16 mouse cellular contexts compared by ENCODE assay signal in genomic region chr10:62174533-62175313, GRCm38 (mm10). TPM values are rescaled to one million over a fixed set of nuclear protein-coding genes. Genes with fewer than 3 reads are reported as not detected.
DNase-seq lines count a peak whose midpoint lies in the region; ATAC-seq and TF ChIP-seq lines count a peak whose summit lies in the region.
"Had no signal": no experiment of that assay in that cellular context is flagged by ENCODE, and none has a peak within 500 bp of the region (broad histone marks: within the 10 kb centered on the region; RNA-seq: fewer than 3 reads in every experiment).

No protein-coding gene starts in this region.

- no peak overlapping the region for H3K27ac ChIP-seq in forebrain, embryonic 14.5 days (ENCODE audit: low read depth, low read length)
- H3K27ac ChIP-seq in forebrain, embryonic 15.5 days (replicated peaks): no peak overlapping the region
- H3K27ac ChIP-seq in hindbrain, embryonic 14.5 days: no peak overlapping the region
- H3K27ac ChIP-seq in midbrain, embryonic 16.5 days (ENCODE audit: low read length): no peak overlapping the region
- no peak overlapping the region for H3K27ac ChIP-seq in liver, postnatal 0 days (ENCODE audit: low read depth)
- H3K27ac ChIP-seq in liver, embryonic 11.5 days (ENCODE audit: low read depth, low read length): no peak overlapping the region
- H3K27ac ChIP-seq: limb, embryonic 15.5 days had no signal

- H3K4me1 ChIP-seq in forebrain, embryonic 14.5 days (ENCODE audit: control insufficient read depth, insufficient read depth, low read length): peaks cover 7% of the 10 kb centered on the region; the same call in 1 of the 2 replicates
- H3K4me1 ChIP-seq in forebrain, embryonic 15.5 days: no peaks in the 10 kb centered on the region; the same call in 1 of the 2 replicates
- peaks cover 7% of the 10 kb centered on the region; the same call in 1 of the 2 replicates for H3K4me1 ChIP-seq in hindbrain, embryonic 14.5 days (replicated peaks; ENCODE audit: control insufficient read depth, insufficient read depth, low read length)
- peaks cover 11% of the 10 kb centered on the region for H3K4me1 ChIP-seq in midbrain, embryonic 16.5 days (ENCODE audit: control insufficient read depth, insufficient read depth, low read length)
- no peaks in the 10 kb centered on the region for H3K4me1 ChIP-seq in liver, postnatal 0 days (ENCODE audit: insufficient read depth)
- no peaks in the 10 kb centered on the region for H3K4me1 ChIP-seq in liver, embryonic 11.5 days (replicated peaks; ENCODE audit: control insufficient read depth, insufficient read depth, low read length)
- H3K4me1 ChIP-seq: limb, embryonic 15.5 days had no signal

- no peaks in the 10 kb centered on the region for H3K9me3 ChIP-seq in forebrain, embryonic 14.5 days (replicated peaks; ENCODE audit: control insufficient read depth, low read length)
- no peaks in the 10 kb centered on the region for H3K9me3 ChIP-seq in forebrain, embryonic 15.5 days
- H3K9me3 ChIP-seq in hindbrain, embryonic 14.5 days (ENCODE audit: control insufficient read depth, low read length): no peaks in the 10 kb centered on the region
- H3K9me3 ChIP-seq in midbrain, embryonic 16.5 days (replicated peaks; ENCODE audit: control insufficient read depth, low read length, poor library complexity, severe bottlenecking): peaks cover 6% of the 10 kb centered on the region; the same call in 1 of the 2 replicates
- H3K9me3 ChIP-seq in liver, postnatal 0 days (ENCODE audit: low read length): no peaks in the 10 kb centered on the region
- peaks cover 3% of the 10 kb centered on the region; the same call in 1 of the 2 replicates for H3K9me3 ChIP-seq in liver, embryonic 11.5 days (ENCODE audit: control insufficient read depth, low read length)
- H3K9me3 ChIP-seq: limb, embryonic 15.5 days had no signal

- TF ChIP-seq EP300 in liver, postnatal 0 days (IDR thresholded peaks at IDR 0.05; ENCODE audit: low read depth): no peak

- 23% methylated on average over 15 of the region's 15 CpGs for WGBS in forebrain, embryonic 14.5 days
- whole genome bisulfite sequencing in forebrain, embryonic 15.5 days: 24% methylated on average over 15 of the region's 15 CpGs
- 25% methylated on average over 15 of the region's 15 CpGs for WGBS in hindbrain, embryonic 14.5 days
- WGBS in midbrain, embryonic 16.5 days: 17% methylated on average over 15 of the region's 15 CpGs
- 68% methylated on average over 15 of the region's 15 CpGs for WGBS in liver, postnatal 0 days (ENCODE audit: insufficient replicate concordance)
- 64% methylated on average over 15 of the region's 15 CpGs for WGBS in liver, embryonic 11.5 days

- no peak overlapping the region for H3K4me2 ChIP-seq in forebrain, embryonic 14.5 days (ENCODE audit: low read length)
- H3K4me2 ChIP-seq in forebrain, embryonic 15.5 days (replicated peaks): no peak overlapping the region
- no peak overlapping the region for H3K4me2 ChIP-seq in hindbrain, embryonic 14.5 days (replicated peaks)
- no peak overlapping the region for H3K4me2 ChIP-seq in midbrain, embryonic 16.5 days (ENCODE audit: low read length)
- no peak overlapping the region for H3K4me2 ChIP-seq in liver, postnatal 0 days (ENCODE audit: low read depth, low read length)
- H3K4me2 ChIP-seq in liver, embryonic 11.5 days: no peak overlapping the region
- H3K4me2 ChIP-seq: heart, embryonic 11.5 days; limb, embryonic 15.5 days had no signal

- DNase-seq in forebrain, embryonic 14.5 days (ENCODE audit: low spot score): peak; percentile 38
- DNase-seq in embryo, embryonic 10.5 days (ENCODE audit: low spot score): peak; percentile 77
- no peak for DNase-seq in hindbrain, embryonic 14.5 days (ENCODE audit: low spot score)
- no peak for DNase-seq in thymus, postnatal 36 days
- DNase-seq in liver, postnatal 0 days: no peak
- DNase-seq in liver, embryonic 11.5 days (ENCODE audit: low spot score): no peak
- DNase-seq: adrenal gland, postnatal 10 days; cerebellum, postnatal 36 days; heart, postnatal 4 days; kidney, postnatal 36 days had no signal

- no peaks in the 10 kb centered on the region for H3K27me3 ChIP-seq in forebrain, embryonic 14.5 days (replicated peaks; ENCODE audit: control insufficient read depth, insufficient read depth, low read length)
- no peaks in the 10 kb centered on the region for H3K27me3 ChIP-seq in forebrain, embryonic 15.5 days
- H3K27me3 ChIP-seq in hindbrain, embryonic 14.5 days (ENCODE audit: control insufficient read depth, insufficient read depth, low read length): peaks cover 45% of the 10 kb centered on the region
- H3K27me3 ChIP-seq in midbrain, embryonic 16.5 days (ENCODE audit: control insufficient read depth, insufficient read depth, low read depth, low read length): peaks cover 7% of the 10 kb centered on the region; the same call in 1 of the 2 replicates
- no peaks in the 10 kb centered on the region; the same call in 1 of the 2 replicates for H3K27me3 ChIP-seq in liver, postnatal 0 days (ENCODE audit: insufficient read depth, low read length)
- H3K27me3 ChIP-seq in liver, embryonic 11.5 days (replicated peaks; ENCODE audit: control insufficient read depth, insufficient read depth, low read length): no peaks in the 10 kb centered on the region
- H3K27me3 ChIP-seq: limb, embryonic 15.5 days had no signal

- ATAC-seq in forebrain, embryonic 14.5 days: 0 out of 2 replicates have a peak, but pooled peaks have one; percentile 54
- no peak for ATAC-seq in forebrain, embryonic 15.5 days (replicated peaks)
- ATAC-seq in hindbrain, embryonic 14.5 days (ENCODE audit: low FRiP score): 0 out of 2 replicates have a peak, but pooled peaks have one; percentile 27
- 0 out of 2 replicates have a peak, but pooled peaks have one; percentile 39 for ATAC-seq in midbrain, embryonic 16.5 days
- ATAC-seq in liver, postnatal 0 days: no peak
- no peak for ATAC-seq in liver, embryonic 11.5 days (replicated peaks; ENCODE audit: low FRiP score)

- H3K36me3 ChIP-seq in forebrain, embryonic 14.5 days (ENCODE audit: control insufficient read depth, insufficient read depth, low read length): no peaks in the 10 kb centered on the region
- no peaks in the 10 kb centered on the region for H3K36me3 ChIP-seq in forebrain, embryonic 15.5 days
- H3K36me3 ChIP-seq in hindbrain, embryonic 14.5 days (replicated peaks; ENCODE audit: control insufficient read depth, insufficient read depth): no peaks in the 10 kb centered on the region
- H3K36me3 ChIP-seq in midbrain, embryonic 16.5 days (ENCODE audit: control insufficient read depth, insufficient read depth, low read length): no peaks in the 10 kb centered on the region
- no peaks in the 10 kb centered on the region for H3K36me3 ChIP-seq in liver, postnatal 0 days (replicated peaks; ENCODE audit: insufficient read depth, low read length)
- no peaks in the 10 kb centered on the region for H3K36me3 ChIP-seq in liver, embryonic 11.5 days (ENCODE audit: control insufficient read depth, insufficient read depth, low read length)
- H3K36me3 ChIP-seq: limb, embryonic 15.5 days had no signal

- no peak overlapping the region for H3K4me3 ChIP-seq in forebrain, embryonic 14.5 days (ENCODE audit: low read depth, low read length)
- H3K4me3 ChIP-seq in forebrain, embryonic 15.5 days: no peak overlapping the region
- no peak overlapping the region for H3K4me3 ChIP-seq in hindbrain, embryonic 14.5 days (replicated peaks; ENCODE audit: low read length)
- no peak overlapping the region for H3K4me3 ChIP-seq in midbrain, embryonic 16.5 days (ENCODE audit: low read depth, low read length)
- H3K4me3 ChIP-seq in liver, postnatal 0 days (ENCODE audit: low read depth, low read length): no peak overlapping the region
- no peak overlapping the region for H3K4me3 ChIP-seq in liver, embryonic 11.5 days (ENCODE audit: low read depth, low read length)
- H3K4me3 ChIP-seq: limb, embryonic 15.5 days; myocyte had no signal

- no peak for TF ChIP-seq CTCF in liver, postnatal 0 days (IDR thresholded peaks at IDR 0.05; ENCODE audit: low read depth)

- H3K9ac ChIP-seq in forebrain, embryonic 14.5 days (ENCODE audit: low read length): no peak overlapping the region
- H3K9ac ChIP-seq in forebrain, embryonic 15.5 days (replicated peaks): no peak overlapping the region
- H3K9ac ChIP-seq in hindbrain, embryonic 14.5 days: no peak overlapping the region
- no peak overlapping the region for H3K9ac ChIP-seq in midbrain, embryonic 16.5 days (ENCODE audit: low read depth, low read length)
- no peak overlapping the region for H3K9ac ChIP-seq in liver, postnatal 0 days (replicated peaks)
- no peak overlapping the region for H3K9ac ChIP-seq in liver, embryonic 11.5 days (ENCODE audit: low read depth, low read length)
- H3K9ac ChIP-seq: limb, embryonic 15.5 days had no signal

RNA-seq across cellular contexts. Expression of gene Fam241b, which starts 31.0 kb away (rescaled TPM):
- polyA plus RNA-seq in forebrain, embryonic 14.5 days (2014; fragmentation: Nextera tagmentation; extraction: Ambion mirVana): 51.5 and 57.8 TPM in 2 replicates
- polyA plus RNA-seq in forebrain, embryonic 15.5 days (2015; fragmentation: Nextera tagmentation; extraction: Ambion mirVana): 149 and 150 TPM in 2 replicates
- polyA plus RNA-seq in hindbrain, embryonic 14.5 days (2014; fragmentation: Nextera tagmentation; extraction: Ambion mirVana): 41.6 TPM in 2 replicates
- 224 and 236 TPM in 2 replicates for polyA plus RNA-seq in midbrain, embryonic 16.5 days (2015; fragmentation: Nextera tagmentation; extraction: Ambion mirVana)
- 0.64 and 0.69 TPM in 2 replicates for polyA plus RNA-seq in liver, postnatal 0 days (2015; fragmentation: Nextera tagmentation; extraction: Ambion mirVana)
- 0.71 and 0.77 TPM in 2 replicates for polyA plus RNA-seq in liver, embryonic 11.5 days (2014; fragmentation: Nextera tagmentation; extraction: Ambion mirVana)

RNA-seq across cellular contexts. Expression of gene Neurog3, which starts 41.8 kb away (rescaled TPM):
- polyA plus RNA-seq in forebrain, embryonic 14.5 days (2014; fragmentation: Nextera tagmentation; extraction: Ambion mirVana): 0.29 and 0.45 TPM in 2 replicates
- polyA plus RNA-seq in forebrain, embryonic 15.5 days (2015; fragmentation: Nextera tagmentation; extraction: Ambion mirVana): 0.24 TPM in 1 of 2 replicates, not detected in the other
- not detected in 2 replicates for polyA plus RNA-seq in hindbrain, embryonic 14.5 days (2014; fragmentation: Nextera tagmentation; extraction: Ambion mirVana)
- not detected in 2 replicates for polyA plus RNA-seq in midbrain, embryonic 16.5 days (2015; fragmentation: Nextera tagmentation; extraction: Ambion mirVana)
- not detected in 2 replicates for polyA plus RNA-seq in liver, postnatal 0 days (2015; fragmentation: Nextera tagmentation; extraction: Ambion mirVana)
- polyA plus RNA-seq in liver, embryonic 11.5 days (2014; fragmentation: Nextera tagmentation; extraction: Ambion mirVana): not detected in 2 replicates
- polyA plus RNA-seq: limb, embryonic 15.5 days; lung, embryonic 16.5 days; myocyte had no signal

RNA-seq across cellular contexts. Expression of gene Tspan15, which starts 56.3 kb away (rescaled TPM):
- polyA plus RNA-seq in forebrain, embryonic 14.5 days (2014; fragmentation: Nextera tagmentation; extraction: Ambion mirVana): 10.1 and 13.7 TPM in 2 replicates
- 14.4 and 17.0 TPM in 2 replicates for polyA plus RNA-seq in forebrain, embryonic 15.5 days (2015; fragmentation: Nextera tagmentation; extraction: Ambion mirVana)
- polyA plus RNA-seq in hindbrain, embryonic 14.5 days (2014; fragmentation: Nextera tagmentation; extraction: Ambion mirVana): 14.5 and 14.6 TPM in 2 replicates
- 19.4 and 23.2 TPM in 2 replicates for polyA plus RNA-seq in midbrain, embryonic 16.5 days (2015; fragmentation: Nextera tagmentation; extraction: Ambion mirVana)
- 11.5 and 13.0 TPM in 2 replicates for polyA plus RNA-seq in liver, postnatal 0 days (2015; fragmentation: Nextera tagmentation; extraction: Ambion mirVana)
- polyA plus RNA-seq in liver, embryonic 11.5 days (2014; fragmentation: Nextera tagmentation; extraction: Ambion mirVana): 13.8 and 14.1 TPM in 2 replicates

Comparison
In these comparisons a context has a peak if more than half of its experiments do, and no peak if none do; other contexts are left out.
1. ATAC-seq: peak in forebrain, embryonic 14.5 days (single experiment), hindbrain, embryonic 14.5 days (single experiment) and midbrain, embryonic 16.5 days (single experiment); none in forebrain, embryonic 15.5 days (single experiment), liver, postnatal 0 days (single experiment) and liver, embryonic 11.5 days (single experiment).
2. DNase-seq: peak in forebrain, embryonic 14.5 days (single experiment) and embryo, embryonic 10.5 days (single experiment); none in hindbrain, embryonic 14.5 days (single experiment), thymus, postnatal 36 days (0 of 2), liver, postnatal 0 days (single experiment) and liver, embryonic 11.5 days (single experiment).
3. RNA of gene Fam241b, which starts 31.0 kb away (polyA plus RNA-seq): 224 to 236 TPM in midbrain, embryonic 16.5 days, 149 to 150 TPM in forebrain, embryonic 15.5 days, 51.5 to 57.8 TPM in forebrain, embryonic 14.5 days and 41.6 TPM in hindbrain, embryonic 14.5 days; 0.71 to 0.77 TPM in liver, embryonic 11.5 days and 0.64 to 0.69 TPM in liver, postnatal 0 days; every median in the first group is over 10 times any median in the second.